9 mouse cellular contexts compared by ENCODE assay signal in genomic region chr2:8673751-8674378, GRCm38 (mm10).
DNase-seq lines count a peak whose midpoint lies in the region; ATAC-seq and TF ChIP-seq lines count a peak whose summit lies in the region.
"Had no signal": no experiment of that assay in that cellular context is flagged by ENCODE, and none has a peak within 500 bp of the region (broad histone marks: within the 10 kb centered on the region; RNA-seq: fewer than 3 reads in every experiment).

No protein-coding gene starts in this region.

- no peaks in the 10 kb centered on the region for H3K36me3 ChIP-seq in forebrain, embryonic 14.5 days (ENCODE audit: control insufficient read depth, insufficient read depth, low read length)
- no peaks in the 10 kb centered on the region for H3K36me3 ChIP-seq in intestine, embryonic 15.5 days
- no peaks in the 10 kb centered on the region for H3K36me3 ChIP-seq in midbrain, postnatal 0 days (ENCODE audit: insufficient read depth, low read length)
- H3K36me3 ChIP-seq: embryonic facial prominence, embryonic 12.5 days had no signal

- H3K4me1 ChIP-seq in forebrain, embryonic 14.5 days (ENCODE audit: control insufficient read depth, insufficient read depth, low read length): no peaks in the 10 kb centered on the region
- H3K4me1 ChIP-seq in intestine, embryonic 15.5 days (replicated peaks): no peaks in the 10 kb centered on the region
- no peaks in the 10 kb centered on the region for H3K4me1 ChIP-seq in midbrain, postnatal 0 days (ENCODE audit: insufficient read depth, low read length)
- H3K4me1 ChIP-seq: embryonic facial prominence, embryonic 12.5 days had no signal

- intact Hi-C loops in left cerebral cortex, postnatal 25 days (cut with DNase I): loop anchor here (2.0 to 10.0 kb wide), 3 partner anchors 1211 to 1421 kb away; partner anchors contain the start of genes 4930412O13Rik and 9230102O04Rik

- no peak overlapping the region for H3K4me3 ChIP-seq in forebrain, embryonic 14.5 days (ENCODE audit: low read depth, low read length)
- H3K4me3 ChIP-seq in intestine, embryonic 15.5 days (replicated peaks): no peak overlapping the region
- no peak overlapping the region for H3K4me3 ChIP-seq in midbrain, postnatal 0 days (ENCODE audit: low read depth, low read length)
- H3K4me3 ChIP-seq: embryonic facial prominence, embryonic 12.5 days had no signal

- peak; percentile 73 for ATAC-seq in forebrain, embryonic 14.5 days
- 0 out of 2 replicates have a peak, but pooled peaks have one; percentile 47 for ATAC-seq in intestine, embryonic 15.5 days
- ATAC-seq in midbrain, postnatal 0 days (ENCODE audit: low FRiP score): peak; percentile 67; the same call in 1 of the 2 replicates

- no peak overlapping the region for H3K4me2 ChIP-seq in forebrain, embryonic 14.5 days (ENCODE audit: low read length)
- H3K4me2 ChIP-seq in intestine, embryonic 15.5 days (replicated peaks): no peak overlapping the region
- peak overlapping the region; percentile 29 for H3K4me2 ChIP-seq in midbrain, postnatal 0 days (ENCODE audit: low read depth, low read length, poor library complexity, severe bottlenecking)
- H3K4me2 ChIP-seq: embryonic facial prominence, embryonic 12.5 days had no signal

- H3K27me3 ChIP-seq in forebrain, embryonic 14.5 days (replicated peaks; ENCODE audit: control insufficient read depth, insufficient read depth, low read length): no peaks in the 10 kb centered on the region
- no peaks in the 10 kb centered on the region for H3K27me3 ChIP-seq in intestine, embryonic 15.5 days (replicated peaks)
- no peaks in the 10 kb centered on the region for H3K27me3 ChIP-seq in midbrain, postnatal 0 days (ENCODE audit: insufficient read depth, low read length)
- H3K27me3 ChIP-seq: embryonic facial prominence, embryonic 12.5 days had no signal

- 12% methylated on average over 10 of the region's 10 CpGs for WGBS in forebrain, embryonic 14.5 days
- 15% methylated on average over 10 of the region's 10 CpGs for WGBS in intestine, embryonic 15.5 days
- 5% methylated on average over 10 of the region's 10 CpGs for WGBS in midbrain, postnatal 0 days

- peak; percentile 89 for TF ChIP-seq CTCF in midbrain, postnatal 0 days (IDR thresholded peaks at IDR 0.05)

- H3K9me3 ChIP-seq in forebrain, embryonic 14.5 days (replicated peaks; ENCODE audit: control insufficient read depth, low read length): no peaks in the 10 kb centered on the region
- no peaks in the 10 kb centered on the region for H3K9me3 ChIP-seq in intestine, embryonic 15.5 days
- no peaks in the 10 kb centered on the region for H3K9me3 ChIP-seq in midbrain, postnatal 0 days (ENCODE audit: low read length)
- H3K9me3 ChIP-seq: embryonic facial prominence, embryonic 12.5 days had no signal

- no peak overlapping the region for H3K27ac ChIP-seq in forebrain, embryonic 14.5 days (ENCODE audit: low read depth, low read length)
- H3K27ac ChIP-seq in intestine, embryonic 15.5 days: no peak overlapping the region
- no peak overlapping the region for H3K27ac ChIP-seq in midbrain, postnatal 0 days (ENCODE audit: low read depth, low read length)
- H3K27ac ChIP-seq: embryonic facial prominence, embryonic 12.5 days had no signal

- peak; percentile 25 for DNase-seq in ovary, postnatal 10 days (ENCODE audit: low spot score)
- DNase-seq in ovary, adult 18-20 months (ENCODE audit: low spot score): no peak
- DNase-seq in c-Kit-positive CD71-positive TER-119-negative erythroid progenitor cells, embryonic 14.5 days (ENCODE audit: low read depth): peak; percentile 13
- peak; percentile 93 for DNase-seq in forebrain, embryonic 14.5 days (ENCODE audit: low spot score)
- peak; percentile 78 to 82 for DNase-seq in left cerebral cortex, postnatal 25 days (ENCODE audit: low spot score in 2 of 2)
- DNase-seq in midbrain, postnatal 0 days (ENCODE audit: low spot score): peak; percentile 93
- peak; percentile 68 for DNase-seq in telencephalon, adult 2 months (ENCODE audit: low read depth, low spot score)

- H3K9ac ChIP-seq in forebrain, embryonic 14.5 days (ENCODE audit: low read length): no peak overlapping the region
- H3K9ac ChIP-seq in intestine, embryonic 15.5 days: no peak overlapping the region
- H3K9ac ChIP-seq in midbrain, postnatal 0 days (replicated peaks; ENCODE audit: low read length, poor library complexity, severe bottlenecking): no peak overlapping the region
- H3K9ac ChIP-seq: embryonic facial prominence, embryonic 12.5 days had no signal
